Mouse (Mus musculus) heart, embryonic 10.5 days (tissue): Measurements from ENCODE around the gene Dgke. TPM values are rescaled to one million over a fixed set of nuclear protein-coding genes. Genes with fewer than 3 reads are reported as not detected.

Source experiments
- DNase-seq: peaks from one replicate; pipeline ENCODE4 v3.0.0-alpha.2; 2017; ENCODE audit warnings: low spot score
- H3K27ac ChIP-seq: fragments of 300-500 bp; sonication (generic); 2 replicates; pipeline ENCODE4 v1.5.1; 2016; ENCODE audit warnings: mild to moderate bottlenecking
- H3K27me3 ChIP-seq: fragments of 300-500 bp; sonication (generic); 2 replicates; pipeline ENCODE4 v1.6.1; 2016; ENCODE audit warnings: mild to moderate bottlenecking; ENCODE audit not compliant: poor library complexity, insufficient read depth, severe bottlenecking
- H3K36me3 ChIP-seq: fragments of 300-500 bp; sonication (generic); 2 replicates; pipeline ENCODE4 v1.6.1; 2016; ENCODE audit warnings: mild to moderate bottlenecking, moderate library complexity
- H3K4me1 ChIP-seq: fragments of 300-500 bp; sonication (generic); 2 replicates; pipeline ENCODE4 v1.6.1; 2016; ENCODE audit warnings: mild to moderate bottlenecking
- H3K4me3 ChIP-seq: fragments of 300-500 bp; sonication (generic); 2 replicates; pipeline ENCODE4 v1.5.1; 2016; ENCODE audit warnings: mild to moderate bottlenecking, moderate library complexity
- H3K9me3 ChIP-seq: fragments of 300-500 bp; sonication (generic); 2 replicates; pipeline ENCODE4 v1.6.1; 2016; ENCODE audit warnings: mild to moderate bottlenecking, moderate library complexity
- WGBS: fragments of 180-500 bp; shearing (Covaris S2); methylation state at CpG from one replicate; pipeline ENCODE4 v1.1.7; 2016; 5-methylcytosine and 5-hydroxymethylcytosine counted together
- polyA plus RNA-seq: library from polyadenylated mRNA; unstranded; fragments of >200 nt; fragmentation: Nextera tagmentation; extraction: Ambion mirVana; gene quantifications from 2 replicates; pipeline ENCODE4 v1.2.1, GENCODE M21; 2016

Gene Dgke
- polyA plus RNA-seq, 1 experiment from 2014 or later, result 5.3 TPM

DNA sequence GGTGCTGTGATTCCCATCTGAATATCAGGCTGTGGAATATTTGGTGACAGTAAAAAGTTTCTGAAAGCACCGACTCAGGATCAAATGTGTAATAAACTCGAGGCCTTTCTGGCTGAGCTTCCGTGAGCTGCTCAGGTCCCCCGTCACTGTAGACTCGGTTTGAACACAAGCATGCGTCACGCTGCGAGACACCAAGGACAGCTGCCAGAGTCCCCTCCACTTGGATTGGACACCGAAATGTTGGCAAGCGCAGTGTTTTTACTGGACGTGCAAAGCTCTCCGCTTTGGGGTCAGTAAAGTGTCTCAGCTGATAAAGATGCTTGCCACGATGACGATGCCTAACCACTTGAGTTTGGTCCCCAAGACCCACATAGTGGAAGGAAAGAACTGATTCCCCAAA is 2.0 kb upstream of the Dgke start:
- 85% methylated on average over 14 of the region's 14 CpGs for WGBS
- no peak for DNase-seq
- Histone ChIP-seq H3K36me3 (no peaks in the 10 kb centered on the region), H3K9me3 (no peaks in the 10 kb centered on the region), H3K4me3 (no peak overlapping the region), H3K4me1 (peaks cover 8% of the 10 kb centered on the region; the same call in 1 of the 2 replicates), H3K27me3 (no peaks in the 10 kb centered on the region), H3K27ac (no peak overlapping the region)

DNA sequence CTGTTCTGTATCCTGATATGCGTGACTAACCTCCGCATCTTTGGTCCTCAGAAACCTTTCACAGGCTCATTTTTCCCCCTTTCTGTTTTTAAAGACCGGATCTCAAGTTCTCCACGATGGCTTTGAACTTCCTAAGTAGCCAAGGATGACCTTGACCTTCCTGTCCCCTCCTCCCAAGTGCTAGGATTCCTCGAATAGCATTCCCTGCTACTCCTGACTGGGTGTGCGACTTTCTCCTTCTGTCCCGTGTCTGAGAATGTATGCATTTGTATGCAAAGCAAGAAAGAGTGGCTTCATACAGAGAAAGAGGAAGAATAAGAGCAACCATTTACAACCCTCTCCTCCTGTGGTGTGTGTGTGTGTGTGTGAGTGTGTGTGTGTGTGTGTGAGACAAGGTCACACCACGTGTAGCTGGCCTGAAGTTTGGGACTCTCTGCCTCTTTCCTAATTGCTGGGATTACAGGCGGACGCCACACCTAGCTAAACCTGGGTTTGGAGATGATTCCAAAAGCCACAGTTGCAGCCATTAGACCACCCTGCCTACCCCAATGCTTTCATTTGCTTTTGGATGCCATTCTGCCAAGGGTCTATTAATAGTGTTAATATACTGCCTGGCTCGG is 1.3 kb upstream of the Dgke start:
- 63% methylated on average over 11 of the region's 11 CpGs for whole genome bisulfite sequencing

DNA sequence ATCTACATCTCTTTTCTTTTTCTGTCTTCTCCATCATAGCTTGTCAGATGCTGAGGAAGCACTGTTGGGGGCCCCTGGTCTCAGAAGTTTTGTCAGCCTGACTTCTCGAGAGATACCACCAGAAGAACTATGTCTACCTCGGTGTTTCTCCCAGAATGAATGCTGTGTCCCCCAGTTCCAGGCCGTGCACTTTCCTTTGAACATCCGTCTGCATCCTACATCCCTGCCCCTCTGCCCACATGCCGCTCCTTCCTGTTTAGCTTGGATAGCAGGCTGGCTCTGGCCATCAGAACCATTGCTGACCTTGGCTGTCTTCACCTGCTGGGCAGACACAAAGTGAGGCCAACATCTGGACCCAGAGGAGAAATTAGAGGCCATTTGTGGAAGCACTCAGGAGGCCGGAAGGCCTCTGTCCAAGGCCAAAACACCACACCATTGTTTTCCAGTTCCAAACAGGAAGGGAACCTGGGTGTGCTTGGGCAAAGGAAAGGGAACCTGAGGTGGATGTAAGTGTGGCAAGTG is 712 bp upstream of the Dgke start:
- Histone ChIP-seq H3K36me3 (no peaks in the 10 kb centered on the region), H3K9me3 (no peaks in the 10 kb centered on the region), H3K4me1 (peaks cover 8% of the 10 kb centered on the region; the same call in 1 of the 2 replicates), H3K4me3 (no peak overlapping the region), H3K27me3 (no peaks in the 10 kb centered on the region), H3K27ac (no peak overlapping the region; the same call in 1 of the 2 replicates)
- WGBS, result 63% methylated on average over 6 of the region's 6 CpGs
- no peak for DNase-seq

More for the DNA sequence above, 1.3 kb upstream of the Dgke start:
- no peaks in the 10 kb centered on the region for H3K27me3 ChIP-seq
- H3K4me3 ChIP-seq, result no peak overlapping the region
- no peak for DNase-seq
- H3K4me1 ChIP-seq, result peaks cover 8% of the 10 kb centered on the region; the same call in 1 of the 2 replicates
- H3K36me3 ChIP-seq, result no peaks in the 10 kb centered on the region
- H3K9me3 ChIP-seq, result no peaks in the 10 kb centered on the region
- H3K27ac ChIP-seq, result no peak overlapping the region

DNA sequence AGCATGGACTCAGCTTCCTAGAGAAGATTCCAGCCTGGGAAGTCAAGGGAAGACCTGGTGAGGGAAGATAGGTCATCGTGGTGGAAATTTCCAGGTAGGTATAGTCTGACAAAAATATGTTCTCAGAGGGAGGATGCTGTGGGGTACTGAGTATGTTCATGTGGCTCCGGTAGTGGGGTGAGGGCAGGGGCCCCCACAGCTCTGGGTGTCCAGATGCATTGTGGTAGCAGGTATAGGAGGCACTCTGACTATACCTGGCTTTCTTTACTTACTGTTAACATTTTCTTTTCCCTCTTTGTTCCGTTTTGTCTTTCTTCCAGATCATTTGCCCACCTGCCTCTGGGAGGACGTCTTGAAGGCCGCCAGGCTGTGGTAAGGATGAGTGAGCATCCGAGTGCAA is 524 bp downstream of the Dgke start:
- H3K9me3 ChIP-seq, result no peaks in the 10 kb centered on the region
- 77% methylated on average over 6 of the region's 6 CpGs for WGBS
- H3K27ac ChIP-seq, result no peak overlapping the region
- H3K36me3 ChIP-seq, result no peaks in the 10 kb centered on the region
- H3K4me3 ChIP-seq, result no peak overlapping the region
- DNase-seq, result no peak
- peaks cover 8% of the 10 kb centered on the region; the same call in 1 of the 2 replicates for H3K4me1 ChIP-seq
- no peaks in the 10 kb centered on the region for H3K27me3 ChIP-seq

DNA sequence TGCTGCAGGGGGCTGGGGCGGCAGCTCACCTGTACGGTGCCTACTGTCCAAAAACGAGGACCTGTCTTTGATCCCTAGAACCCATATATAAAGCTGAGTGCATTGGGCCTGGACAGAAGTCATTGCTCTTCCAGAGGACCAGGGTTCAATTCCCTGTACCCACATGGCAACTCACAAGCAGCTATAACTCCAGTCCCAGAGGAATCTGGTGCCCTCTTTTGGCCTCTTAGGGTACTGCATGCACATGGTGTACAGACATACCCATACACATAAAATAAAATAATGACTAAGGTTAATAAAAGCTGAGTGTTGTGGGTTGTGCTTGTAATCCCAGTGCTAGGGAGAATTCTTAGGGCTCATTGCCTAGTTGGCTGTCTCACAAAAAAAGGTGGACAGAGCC is 1.4 kb downstream of the Dgke start:
- Histone ChIP-seq H3K4me1 (peaks cover 13% of the 10 kb centered on the region; the same call in 1 of the 2 replicates), H3K9me3 (no peaks in the 10 kb centered on the region), H3K36me3 (no peaks in the 10 kb centered on the region), H3K4me3 (no peak overlapping the region), H3K27ac (no peak overlapping the region), H3K27me3 (no peaks in the 10 kb centered on the region)
- no peak for DNase-seq
- 90% methylated on average over 3 of the region's 3 CpGs for WGBS

DNA sequence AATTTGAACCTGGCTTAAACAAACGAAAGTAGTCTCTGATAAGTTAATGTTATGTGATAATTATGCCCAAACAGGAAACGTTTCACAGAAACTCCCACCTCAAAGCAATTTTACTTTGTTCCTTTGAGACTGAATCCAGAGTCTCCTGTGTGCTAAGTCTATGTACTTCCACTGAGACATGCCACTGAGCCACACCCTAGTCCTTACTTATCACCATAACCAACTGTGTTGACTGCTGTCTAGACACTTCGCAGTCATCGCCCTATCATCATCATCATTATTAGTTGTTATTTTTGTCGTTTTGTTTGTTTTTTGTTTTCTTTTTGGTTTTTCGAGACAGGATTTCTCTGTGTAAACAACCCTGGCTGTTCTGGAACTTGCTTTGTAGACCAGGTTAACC is 2.3 kb downstream of the Dgke start:
- Histone ChIP-seq H3K36me3 (no peaks in the 10 kb centered on the region), H3K4me1 (peaks cover 23% of the 10 kb centered on the region), H3K9me3 (no peaks in the 10 kb centered on the region), H3K27ac (no peak overlapping the region), H3K4me3 (no peak overlapping the region), H3K27me3 (no peaks in the 10 kb centered on the region)
- WGBS, result 73% methylated on average over 6 of the region's 6 CpGs
- no peak for DNase-seq

DNA sequence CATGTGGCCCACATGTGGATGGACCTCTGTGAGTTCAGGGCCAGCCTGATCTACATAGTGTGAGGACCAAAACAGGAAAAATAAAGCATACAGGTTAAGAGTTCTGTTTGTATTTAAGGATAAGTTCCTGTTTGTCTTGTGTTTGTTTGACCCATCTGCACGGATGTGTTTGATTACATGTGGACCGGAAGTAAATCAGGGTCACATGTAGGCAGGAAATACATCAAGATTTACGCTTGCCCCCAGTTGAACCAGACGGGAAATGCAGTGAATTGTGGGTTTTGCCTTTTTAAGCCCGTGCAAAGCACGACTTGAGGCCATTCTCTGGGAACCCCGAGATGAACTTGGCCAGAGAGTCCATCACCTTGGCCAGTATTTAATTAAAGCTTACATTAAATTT is 5.3 kb downstream of the Dgke start:
- Histone ChIP-seq H3K4me1 (peaks cover 29% of the 10 kb centered on the region), H3K27ac (no peak overlapping the region), H3K27me3 (no peaks in the 10 kb centered on the region), H3K4me3 (no peak overlapping the region), H3K9me3 (no peaks in the 10 kb centered on the region), H3K36me3 (peaks cover 7% of the 10 kb centered on the region)
- no peak for DNase-seq
- WGBS, result 89% methylated on average over 7 of the region's 7 CpGs

DNA sequence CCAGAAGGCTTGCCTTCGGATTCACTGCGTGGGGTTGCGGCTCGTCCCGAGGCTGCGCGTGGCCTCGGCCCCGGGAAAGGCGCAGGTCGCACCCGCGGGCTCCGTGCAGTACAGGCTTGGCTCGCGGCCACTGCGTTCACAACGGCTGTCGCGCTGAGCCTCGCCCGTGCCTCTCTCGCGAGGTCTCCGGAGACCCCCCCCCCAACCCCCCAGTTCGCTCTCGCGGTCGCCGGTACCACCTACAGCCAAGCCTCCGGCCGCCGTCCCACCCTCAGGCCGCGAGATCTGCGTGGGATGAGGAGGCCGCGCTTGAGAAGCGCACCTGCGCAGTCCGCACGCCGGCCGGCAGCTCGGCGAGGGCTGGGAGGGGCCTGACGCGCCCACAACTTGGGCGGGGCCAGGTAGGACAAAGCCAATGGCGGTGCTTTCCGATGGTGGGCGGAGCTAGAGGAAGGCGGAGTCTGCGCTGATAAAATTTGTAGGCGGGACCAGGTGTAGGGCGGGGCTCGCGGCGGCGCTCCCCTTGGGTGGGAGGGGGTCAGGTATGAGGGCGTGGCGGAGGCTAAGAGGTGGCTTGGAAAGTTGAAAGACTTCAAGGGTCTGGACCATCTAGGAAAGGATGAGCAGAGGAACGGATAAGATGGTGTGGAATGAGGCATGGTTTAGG is 6.1 kb downstream of the Dgke start:
- DNase-seq, result peak; percentile 96
- H3K9me3 ChIP-seq, result no peaks in the 10 kb centered on the region
- peak overlapping the region; percentile 92 for H3K27ac ChIP-seq
- H3K4me1 ChIP-seq, result peaks cover 37% of the 10 kb centered on the region
- WGBS, result under 1% methylated on average over 63 of the region's 63 CpGs
- H3K36me3 ChIP-seq, result peaks cover 7% of the 10 kb centered on the region
- H3K4me3 ChIP-seq, result peak overlapping the region; percentile 95
- H3K27me3 ChIP-seq, result no peaks in the 10 kb centered on the region

DNA sequence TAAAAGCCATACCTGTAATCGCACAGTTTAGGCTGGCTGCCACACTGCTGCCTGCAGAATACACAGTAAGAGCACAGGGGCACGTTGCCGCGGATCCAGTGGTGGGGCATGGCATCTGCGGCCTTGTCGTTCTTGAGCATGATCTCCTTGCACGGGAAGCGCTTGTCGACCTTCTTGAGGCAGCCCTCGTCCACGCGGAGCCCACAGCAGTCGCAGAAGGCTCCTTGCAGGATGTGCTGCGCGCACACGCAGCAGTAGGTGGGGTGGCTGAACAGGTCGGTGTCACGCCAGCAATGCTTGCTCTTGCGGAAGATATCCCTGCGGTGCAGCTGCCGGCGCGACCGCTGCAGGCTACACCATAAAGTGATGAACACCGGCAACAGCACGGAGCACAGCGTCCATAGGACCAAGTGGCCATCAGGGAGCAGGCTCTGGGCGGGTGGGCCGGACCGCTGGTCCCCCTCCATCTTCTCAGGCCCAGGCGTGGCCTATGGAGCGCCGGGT is 6.7 kb downstream of the Dgke start:
- under 1% methylated on average over 33 of the region's 33 CpGs for WGBS
- Histone ChIP-seq H3K36me3 (peaks cover 7% of the 10 kb centered on the region), H3K27ac (peak overlapping the region; percentile 92), H3K4me1 (peaks cover 40% of the 10 kb centered on the region), H3K9me3 (no peaks in the 10 kb centered on the region), H3K4me3 (peak overlapping the region; percentile 95), H3K27me3 (no peaks in the 10 kb centered on the region)
- DNase-seq, result peak; percentile 81

DNA sequence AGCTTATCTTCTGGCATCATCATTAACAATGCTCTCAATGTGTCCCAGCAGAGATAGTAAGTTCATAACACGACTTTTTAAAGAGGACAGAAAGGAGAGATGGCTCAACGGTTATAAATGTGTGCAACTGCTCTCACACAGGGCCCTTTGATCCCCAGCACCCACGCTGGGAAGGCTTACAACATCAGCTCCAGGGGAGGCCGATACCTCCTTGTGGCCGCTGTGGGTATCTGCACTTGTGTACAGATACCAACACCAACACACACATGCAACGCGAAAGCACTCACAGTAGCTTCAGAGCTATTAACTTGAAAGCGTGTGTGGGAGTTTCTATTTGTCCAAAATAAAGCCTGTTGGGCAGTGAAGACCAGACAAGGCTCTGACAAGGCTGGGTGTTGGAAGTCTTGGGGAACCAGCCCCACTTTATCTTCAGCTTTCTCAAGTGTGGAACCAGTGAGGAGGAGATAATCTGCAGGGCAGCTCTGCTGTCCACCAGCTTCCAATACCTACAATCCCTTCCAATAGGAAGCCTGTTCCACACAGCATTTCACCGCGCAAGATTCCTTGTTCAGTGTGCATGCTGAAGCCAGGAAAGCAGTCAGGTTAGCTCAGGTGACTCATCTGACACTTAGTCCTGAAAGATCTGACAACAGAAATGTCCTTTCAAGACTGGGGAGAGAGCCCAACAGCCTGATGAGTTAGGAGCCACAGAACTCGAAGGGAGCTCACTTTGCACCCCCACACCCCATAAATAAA is 8.0 kb downstream of the Dgke start:
- 66% methylated on average over 11 of the region's 11 CpGs for WGBS

DNA sequence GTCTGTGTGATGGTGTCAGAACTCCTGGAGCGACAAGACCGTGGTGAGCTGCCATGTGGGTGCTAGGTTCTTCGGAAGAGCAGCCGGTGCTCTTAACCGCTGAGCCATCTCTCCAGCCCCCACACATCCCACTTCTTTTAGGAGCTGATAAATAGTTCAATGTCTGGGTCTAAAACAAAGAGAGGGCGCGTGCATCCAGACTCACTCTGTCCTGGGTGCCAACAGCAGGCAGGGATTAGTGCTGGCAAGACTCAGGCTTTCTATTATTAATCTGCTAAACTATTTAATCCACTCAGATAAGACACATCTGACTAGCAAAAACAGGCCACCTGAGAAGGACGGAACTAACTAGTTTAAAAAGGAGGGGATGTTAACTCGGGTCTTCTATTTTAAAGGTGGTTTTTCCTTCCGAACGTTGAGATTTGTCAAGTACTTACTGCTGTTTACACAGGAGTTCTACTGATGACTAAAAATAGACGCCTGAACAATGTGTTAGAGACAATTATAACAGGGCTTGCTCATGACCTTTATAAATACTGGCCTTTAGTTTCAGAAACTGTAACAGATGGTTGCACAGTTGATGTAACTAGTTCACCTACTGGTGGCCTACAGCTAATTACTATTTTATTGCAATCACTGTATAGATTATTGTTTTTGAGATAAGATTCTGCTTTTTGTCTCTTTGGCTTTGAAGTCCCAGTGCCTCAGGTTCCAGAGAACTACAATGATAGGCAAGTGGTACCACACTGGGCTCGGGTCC is 10.5 kb downstream of the Dgke start:
- Histone ChIP-seq H3K4me1 (peaks cover 40% of the 10 kb centered on the region), H3K4me3 (peak overlapping the region; percentile 15; the same call in 1 of the 2 replicates), H3K27ac (peak overlapping the region; percentile 70), H3K27me3 (no peaks in the 10 kb centered on the region), H3K9me3 (no peaks in the 10 kb centered on the region), H3K36me3 (peaks cover 26% of the 10 kb centered on the region)
- WGBS, result 49% methylated on average over 13 of the region's 13 CpGs
- no peak for DNase-seq

More for the DNA sequence above, 8.0 kb downstream of the Dgke start:
- peak overlapping the region; percentile 95 for H3K4me3 ChIP-seq
- no peaks in the 10 kb centered on the region for H3K9me3 ChIP-seq
- DNase-seq, result peak; percentile 74
- H3K27ac ChIP-seq, result no peak overlapping the region; the same call in 1 of the 2 replicates
- H3K4me1 ChIP-seq, result peaks cover 40% of the 10 kb centered on the region
- H3K27me3 ChIP-seq, result no peaks in the 10 kb centered on the region
- peaks cover 17% of the 10 kb centered on the region for H3K36me3 ChIP-seq

DNA sequence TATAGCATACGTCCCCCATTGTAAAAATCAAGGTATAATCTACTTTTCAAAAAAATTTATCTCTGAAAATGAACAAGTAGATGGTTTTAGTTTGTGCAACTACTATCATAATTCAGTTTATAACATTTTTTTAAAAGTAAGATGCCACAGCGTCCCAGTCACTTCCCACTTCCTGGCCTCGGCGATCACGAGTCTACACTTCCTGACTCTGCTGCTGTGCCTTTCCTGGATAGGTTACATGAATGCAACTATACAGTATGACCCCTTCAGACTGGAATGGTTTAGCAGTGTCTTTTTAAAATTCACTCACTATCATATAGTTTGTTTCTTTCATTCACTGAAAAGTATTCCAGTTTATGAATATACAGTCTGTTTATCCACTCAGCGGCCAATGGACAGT is 14.9 kb downstream of the Dgke start:
- WGBS, result 83% methylated on average over 6 of the region's 6 CpGs

More for the DNA sequence above, 14.9 kb downstream of the Dgke start:
- no peak overlapping the region for H3K4me3 ChIP-seq
- H3K27me3 ChIP-seq, result no peaks in the 10 kb centered on the region
- no peak for DNase-seq
- peaks cover 15% of the 10 kb centered on the region for H3K4me1 ChIP-seq
- H3K27ac ChIP-seq, result no peak overlapping the region
- H3K36me3 ChIP-seq, result peaks cover 55% of the 10 kb centered on the region
- H3K9me3 ChIP-seq, result no peaks in the 10 kb centered on the region
